Mouse (Mus musculus): ENCODE measurements around the gene Pank4. TPM values are rescaled to one million over a fixed set of nuclear protein-coding genes. Genes with fewer than 3 reads are reported as not detected.
A peak's percentile ranks its signal among the peaks of the same experiment; 100 is the strongest.

Gene Pank4
- polyA plus RNA-seq (2015; fragmentation: Nextera tagmentation; extraction: Ambion mirVana) = 30.4 TPM in 2 replicates

GRCm38 (mm10) chr4:154963901-154964580, at the start of gene Pank4:
TSS of gene Pank4 (plus strand) at chr4:154964123.
- peak within 1 kb of the TSS; percentile 89 for H3K27ac ChIP-seq
- H3K9me3 ChIP-seq (replicated peaks; ENCODE audit: low read length) = no peaks in the 10 kb centered on the region
- H3K27me3 ChIP-seq (ENCODE audit: insufficient read depth, low read length) = peaks cover 32% of the 10 kb centered on the region
- no peak for TF ChIP-seq CTCF (IDR thresholded peaks at IDR 0.05; ENCODE audit: low read depth)
- H3K9ac ChIP-seq (ENCODE audit: low read depth, low read length) = peak within 1 kb of the TSS; percentile 79
- ATAC-seq (replicated peaks; ENCODE audit: low FRiP score, low read depth) (peak; percentile 91), DNase-seq (ENCODE audit: low spot score) (peak; percentile 97)
- H3K4me2 ChIP-seq (ENCODE audit: low read length) = peak within 1 kb of the TSS; percentile 87
- H3K4me3 ChIP-seq (replicated peaks; ENCODE audit: low read depth, low read length) = peak within 1 kb of the TSS; percentile 68
- peaks cover 29% of the 10 kb centered on the region for H3K4me1 ChIP-seq (replicated peaks; ENCODE audit: insufficient read depth, low read length)
- 0 out of 2 replicates have a peak, but pooled peaks cover 5% of the 10 kb centered on the region for H3K36me3 ChIP-seq (ENCODE audit: insufficient read depth, low read length)
- WGBS = under 1% methylated on average over 64 of the region's 66 CpGs

GRCm38 (mm10) chr4:154914252-154914651, 49.7 kb upstream of the Pank4 start:
- DNase-seq (ENCODE audit: low spot score) = no peak
- Histone ChIP-seq H3K27ac (no peak overlapping the region), H3K27me3 (ENCODE audit: insufficient read depth, low read length) (no peaks in the 10 kb centered on the region), H3K4me2 (ENCODE audit: low read length) (no peak overlapping the region), H3K36me3 (ENCODE audit: insufficient read depth, low read length) (no peaks in the 10 kb centered on the region), H3K9me3 (replicated peaks; ENCODE audit: low read length) (no peaks in the 10 kb centered on the region), H3K4me3 (replicated peaks; ENCODE audit: low read depth, low read length) (no peak overlapping the region), H3K9ac (ENCODE audit: low read depth, low read length) (no peak overlapping the region), H3K4me1 (replicated peaks; ENCODE audit: insufficient read depth, low read length) (no peaks in the 10 kb centered on the region)
- TF ChIP-seq CTCF (IDR thresholded peaks at IDR 0.05; ENCODE audit: low read depth) = no peak
- no peak for ATAC-seq (replicated peaks; ENCODE audit: low FRiP score, low read depth)
- WGBS = 95% methylated on average over 4 of the region's 4 CpGs

GRCm38 (mm10) chr4:154914707-154915106, 49.2 kb upstream of the Pank4 start:
- H3K4me3 ChIP-seq (replicated peaks; ENCODE audit: low read depth, low read length) = no peak overlapping the region
- no peaks in the 10 kb centered on the region for H3K27me3 ChIP-seq (ENCODE audit: insufficient read depth, low read length)
- DNase-seq (ENCODE audit: low spot score) (no peak), ATAC-seq (replicated peaks; ENCODE audit: low FRiP score, low read depth) (no peak)
- H3K9ac ChIP-seq (ENCODE audit: low read depth, low read length) = no peak overlapping the region
- TF ChIP-seq CTCF (IDR thresholded peaks at IDR 0.05; ENCODE audit: low read depth) = no peak
- H3K4me1 ChIP-seq (replicated peaks; ENCODE audit: insufficient read depth, low read length) = no peaks in the 10 kb centered on the region
- 84% methylated on average over 3 of the region's 3 CpGs for WGBS
- H3K9me3 ChIP-seq (replicated peaks; ENCODE audit: low read length) = no peaks in the 10 kb centered on the region
- no peak overlapping the region for H3K27ac ChIP-seq
- no peaks in the 10 kb centered on the region for H3K36me3 ChIP-seq (ENCODE audit: insufficient read depth, low read length)
- no peak overlapping the region for H3K4me2 ChIP-seq (ENCODE audit: low read length)

- Histone ChIP-seq H3K27ac (no peak overlapping the region), H3K4me2 (ENCODE audit: low read length) (no peak overlapping the region), H3K27me3 (ENCODE audit: insufficient read depth, low read length) (no peaks in the 10 kb centered on the region), H3K4me3 (replicated peaks; ENCODE audit: low read depth, low read length) (no peak overlapping the region), H3K9me3 (replicated peaks; ENCODE audit: low read length) (no peaks in the 10 kb centered on the region), H3K4me1 (replicated peaks; ENCODE audit: insufficient read depth, low read length) (no peaks in the 10 kb centered on the region), H3K36me3 (ENCODE audit: insufficient read depth, low read length) (no peaks in the 10 kb centered on the region), H3K9ac (ENCODE audit: low read depth, low read length) (no peak overlapping the region)
- no peak for TF ChIP-seq CTCF (IDR thresholded peaks at IDR 0.05; ENCODE audit: low read depth)
- no peak for DNase-seq (ENCODE audit: low spot score)
- 69% methylated on average over 10 of the region's 10 CpGs for whole genome bisulfite sequencing
- ATAC-seq (replicated peaks; ENCODE audit: low FRiP score, low read depth) = no peak
Observed at GRCm38 (mm10) chr4:154915286-154915685, 48.6 kb upstream of the Pank4 start.

GRCm38 (mm10) chr4:154916662-154917061, 47.3 kb upstream of the Pank4 start:
- Histone ChIP-seq H3K27ac (no peak overlapping the region), H3K4me2 (ENCODE audit: low read length) (no peak overlapping the region), H3K4me3 (replicated peaks; ENCODE audit: low read depth, low read length) (no peak overlapping the region), H3K9me3 (replicated peaks; ENCODE audit: low read length) (no peaks in the 10 kb centered on the region), H3K9ac (ENCODE audit: low read depth, low read length) (no peak overlapping the region), H3K27me3 (ENCODE audit: insufficient read depth, low read length) (no peaks in the 10 kb centered on the region), H3K4me1 (replicated peaks; ENCODE audit: insufficient read depth, low read length) (no peaks in the 10 kb centered on the region), H3K36me3 (ENCODE audit: insufficient read depth, low read length) (no peaks in the 10 kb centered on the region)
- DNase-seq (ENCODE audit: low spot score) = no peak
- 83% methylated on average over 4 of the region's 4 CpGs for whole genome bisulfite sequencing
- TF ChIP-seq CTCF (IDR thresholded peaks at IDR 0.05; ENCODE audit: low read depth) = no peak
- ATAC-seq (replicated peaks; ENCODE audit: low FRiP score, low read depth) = no peak

GRCm38 (mm10) chr4:154922291-154922690, 41.6 kb upstream of the Pank4 start:
- DNase-seq (ENCODE audit: low spot score) (no peak), ATAC-seq (replicated peaks; ENCODE audit: low FRiP score, low read depth) (no peak)
- Histone ChIP-seq H3K36me3 (ENCODE audit: insufficient read depth, low read length) (no peaks in the 10 kb centered on the region), H3K4me1 (replicated peaks; ENCODE audit: insufficient read depth, low read length) (no peaks in the 10 kb centered on the region; the same call in 1 of the 2 replicates), H3K4me3 (replicated peaks; ENCODE audit: low read depth, low read length) (no peak overlapping the region), H3K9me3 (replicated peaks; ENCODE audit: low read length) (no peaks in the 10 kb centered on the region), H3K9ac (ENCODE audit: low read depth, low read length) (no peak overlapping the region), H3K27ac (no peak overlapping the region), H3K4me2 (ENCODE audit: low read length) (no peak overlapping the region), H3K27me3 (ENCODE audit: insufficient read depth, low read length) (no peaks in the 10 kb centered on the region)
- no peak for TF ChIP-seq CTCF (IDR thresholded peaks at IDR 0.05; ENCODE audit: low read depth)
- WGBS = 77% methylated on average over 4 of the region's 4 CpGs

Measured in kidney, postnatal 0 days (tissue).